Mouse (Mus musculus) left cerebral cortex, adult 18-20 months (tissue): ENCODE measurements around the gene Atp1b2. TPM values are rescaled to one million over a fixed set of nuclear protein-coding genes. Genes with fewer than 3 reads are reported as not detected.

Source experiments
- DNase-seq, 2 experiments: peaks; one replicate each; pipeline ENCODE4 v3.0.0; 2021 to 2022; ENCODE audit warnings: low spot score in 2 of 2, mixed read lengths in 1 of 2
- total RNA-seq, 2 experiments: library from RNA; stranded (reverse); gene quantifications; 2 replicates each; pipeline ENCODE4 v1.2.3; 2021

Gene Atp1b2
- total RNA-seq, 2 experiments from 2014 or later: 392 to 424 TPM

GRCm38 (mm10) chr11:69609416-69609815 lies 3.7 kb upstream of the Atp1b2 start:
- DNase-seq: no peak

DNA sequence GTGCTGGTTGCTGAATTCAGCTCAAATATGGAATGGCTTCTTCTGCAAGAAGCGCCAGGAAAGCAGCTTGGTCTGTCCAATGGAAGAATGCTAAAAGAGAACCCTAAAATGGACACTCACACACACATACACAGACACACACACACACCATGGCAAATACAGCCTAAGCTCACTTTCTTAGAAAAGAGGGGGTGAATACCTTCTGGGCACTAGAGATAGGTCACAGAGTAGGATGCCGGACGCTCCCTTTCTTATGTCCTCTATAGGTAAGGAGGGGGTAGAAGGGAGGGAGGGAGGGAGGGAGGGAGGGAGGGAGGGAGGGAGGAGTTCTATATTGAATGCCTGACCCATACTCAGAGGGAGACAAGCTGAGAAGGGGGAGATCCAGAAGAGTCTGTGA lies 2.8 kb upstream of the Atp1b2 start:
- DNase-seq: no peak

GRCm38 (mm10) chr11:69606832-69607231 lies 1.1 kb upstream of the Atp1b2 start:
- DNase-seq: no peak

DNA sequence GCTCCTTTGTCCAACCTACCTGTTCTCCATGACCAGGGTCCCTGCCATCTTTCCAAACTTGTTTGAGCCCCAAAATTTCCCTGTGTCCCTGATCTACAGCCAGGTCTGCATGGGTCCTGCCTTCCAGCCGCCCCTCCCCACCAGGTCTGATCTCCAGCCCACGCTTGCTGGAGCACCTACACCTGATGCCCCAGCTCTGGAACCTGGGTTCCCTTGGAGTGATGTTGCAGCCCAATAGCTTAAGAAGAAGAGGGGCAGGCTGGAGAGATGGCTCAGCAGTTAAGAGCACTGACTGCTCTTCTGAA lies 701 bp upstream of the Atp1b2 start:
- DNase-seq: no peak

DNA sequence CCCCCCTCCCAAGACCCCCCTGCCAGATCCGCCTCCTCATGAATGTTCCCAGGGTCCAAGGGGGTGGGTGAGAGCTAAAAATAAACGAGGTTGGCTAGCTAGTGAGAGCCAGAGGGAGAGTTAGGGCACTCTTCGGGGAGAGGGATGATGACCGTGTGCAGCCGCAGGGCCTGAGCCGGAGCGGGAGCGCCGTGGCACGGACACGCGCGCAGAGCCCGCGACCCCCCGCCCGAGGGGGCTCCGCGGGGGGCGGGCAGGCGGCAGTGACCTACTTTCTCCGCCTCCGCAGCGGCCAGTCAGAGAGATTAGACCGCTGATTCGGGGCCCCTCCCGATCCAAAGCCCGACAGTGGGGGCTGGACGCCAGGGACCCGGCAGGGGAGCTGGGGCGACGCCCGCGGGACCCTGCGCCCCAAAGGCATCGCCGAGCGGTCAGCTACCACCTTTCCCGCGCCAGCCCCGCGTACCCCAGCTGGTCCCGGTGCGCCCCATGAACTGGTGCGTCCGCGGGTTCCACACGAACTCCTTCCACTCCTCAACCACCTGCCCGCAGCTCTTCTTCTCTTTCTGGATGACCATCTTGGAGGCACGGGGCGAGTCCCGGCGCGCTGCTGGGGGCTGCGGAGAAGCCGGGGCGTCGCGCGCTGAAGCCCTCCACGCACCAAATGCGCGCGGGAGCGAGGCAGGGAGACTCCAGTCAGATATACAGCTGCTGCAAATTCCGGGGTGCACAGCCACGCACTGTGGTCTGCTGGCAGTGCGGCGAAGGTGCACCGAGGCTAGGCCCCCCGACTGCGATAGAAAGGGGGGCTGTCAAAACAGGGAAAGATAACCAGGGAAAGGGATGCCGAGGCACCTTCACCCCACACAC lies 712 bp downstream of the Atp1b2 start:
- peak in 1 of 2 experiments; percentile 39 for DNase-seq

- no peak for DNase-seq
Observed at GRCm38 (mm10) chr11:69604347-69604746, 1.4 kb downstream of the Atp1b2 start.

DNA sequence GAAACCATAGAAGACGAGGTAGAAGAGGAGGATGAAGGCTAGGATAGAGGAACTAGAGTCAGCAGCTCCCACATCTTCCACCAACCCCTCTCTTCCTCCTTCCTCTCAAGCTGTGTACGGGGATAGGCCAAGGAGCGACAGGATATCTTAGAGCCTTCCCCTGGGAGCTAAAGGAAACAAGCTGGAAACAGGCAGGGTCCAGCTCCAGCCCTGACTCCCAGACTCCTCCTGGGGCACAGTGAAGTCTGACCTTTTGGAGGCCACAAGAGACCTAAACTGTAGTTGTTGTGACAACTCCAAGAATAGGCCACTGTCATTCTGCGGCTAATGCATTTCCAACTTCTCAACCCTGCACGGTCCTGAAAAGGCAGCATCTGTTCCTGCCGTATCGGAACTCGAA lies 2.2 kb downstream of the Atp1b2 start:
- no peak for DNase-seq

- no peak for DNase-seq
Observed at GRCm38 (mm10) chr11:69601768-69602167, 4.0 kb downstream of the Atp1b2 start.

DNA sequence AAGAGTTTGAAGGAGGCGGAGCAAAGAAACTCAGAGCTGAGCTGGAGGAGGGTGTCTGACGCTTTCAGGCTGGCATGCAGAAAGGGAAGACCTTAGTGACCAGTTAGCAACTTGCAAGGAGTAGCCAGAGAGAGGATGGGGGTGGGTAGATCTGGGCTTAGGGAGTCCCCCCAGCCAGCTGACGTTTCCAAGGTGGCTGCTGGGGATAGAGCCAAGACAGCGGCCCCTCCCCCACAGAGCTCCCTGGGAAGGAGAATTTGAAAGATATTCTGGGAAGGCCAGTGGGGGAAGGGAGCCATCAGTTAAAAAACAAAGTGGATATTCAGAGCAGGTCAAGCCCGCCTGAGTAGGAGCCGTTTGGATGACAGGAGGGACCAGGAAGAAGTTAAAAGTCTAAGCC lies 5.6 kb downstream of the Atp1b2 start:
- DNase-seq: peak; percentile 52

DNA sequence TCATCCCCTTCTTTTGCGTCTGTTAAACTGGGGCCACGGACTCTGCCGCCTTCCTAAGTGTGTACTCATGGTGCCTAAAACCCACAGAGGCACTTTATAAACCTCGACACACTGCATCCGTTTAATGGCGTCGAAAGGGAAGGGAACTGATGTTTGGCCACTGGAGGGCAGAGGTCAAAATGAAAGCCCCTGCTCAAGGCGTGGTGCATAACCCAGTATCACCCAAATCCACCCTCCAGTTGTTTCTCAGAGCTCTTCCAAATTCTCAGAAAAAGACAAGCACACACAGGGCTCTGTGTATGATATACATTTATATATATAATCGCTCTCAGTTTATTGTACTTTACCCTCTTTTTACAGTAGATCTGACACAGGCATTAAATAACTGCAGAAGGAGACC lies 6.3 kb downstream of the Atp1b2 start:
- DNase-seq: no peak

- DNase-seq: no peak
Observed at GRCm38 (mm10) chr11:69594853-69595252, 10.9 kb downstream of the Atp1b2 start.

DNA sequence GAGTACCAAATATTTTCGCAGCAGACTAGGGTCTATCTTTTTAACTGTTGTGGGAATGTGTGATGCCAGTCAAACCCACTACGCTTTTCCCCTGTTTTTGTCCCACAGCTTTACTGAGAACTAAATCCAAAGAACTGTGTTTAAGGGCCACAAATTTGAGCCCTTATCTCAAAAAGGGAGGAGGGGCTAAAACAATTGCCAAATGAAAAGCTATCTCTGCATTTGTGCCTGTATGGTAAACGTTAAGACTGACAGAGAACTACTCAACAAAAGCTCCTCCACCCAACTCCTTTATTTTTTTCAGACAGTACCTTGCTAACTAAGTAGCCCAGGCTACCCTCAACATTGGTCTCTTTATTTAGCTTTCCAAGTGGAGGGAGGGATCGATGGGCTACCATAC lies 12.9 kb downstream of the Atp1b2 start:
- DNase-seq: no peak

DNA sequence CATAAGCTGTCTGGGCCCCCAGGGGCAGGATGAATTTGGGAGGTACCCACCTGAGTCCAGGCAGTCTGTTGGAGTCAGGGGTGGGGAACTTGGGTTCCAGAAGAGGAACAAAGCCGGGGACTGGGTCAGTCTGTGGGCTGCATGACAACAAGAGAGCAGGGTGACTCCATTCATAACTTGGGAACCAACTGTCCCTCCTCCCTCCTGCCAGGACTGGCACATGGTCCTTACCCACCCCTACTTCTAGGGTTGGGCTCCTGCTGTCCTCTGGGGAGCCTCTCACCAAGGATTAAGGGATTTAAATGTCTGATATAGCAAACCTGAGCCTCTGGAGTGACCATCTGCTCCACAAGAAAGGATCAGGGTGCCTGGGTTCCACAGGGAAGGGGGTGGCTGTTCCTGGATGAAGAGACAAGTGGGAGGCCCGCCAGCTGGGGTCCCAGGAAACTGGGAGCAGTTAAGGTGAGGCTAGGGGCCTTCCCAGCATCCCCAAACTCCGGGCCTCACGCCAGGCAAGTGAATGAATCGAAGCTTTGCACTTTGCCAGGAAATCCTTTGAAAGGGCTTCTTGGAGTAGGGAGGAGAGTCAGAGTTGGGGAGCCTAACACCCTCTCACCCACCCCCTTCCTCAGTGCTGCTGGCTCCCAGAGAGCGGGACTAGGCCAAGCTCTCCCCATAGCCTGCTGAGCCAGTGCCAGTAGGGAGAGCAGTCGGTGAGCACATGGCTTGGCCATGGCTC lies 13.7 kb downstream of the Atp1b2 start:
- DNase-seq: peak; percentile 36 to 56

DNA sequence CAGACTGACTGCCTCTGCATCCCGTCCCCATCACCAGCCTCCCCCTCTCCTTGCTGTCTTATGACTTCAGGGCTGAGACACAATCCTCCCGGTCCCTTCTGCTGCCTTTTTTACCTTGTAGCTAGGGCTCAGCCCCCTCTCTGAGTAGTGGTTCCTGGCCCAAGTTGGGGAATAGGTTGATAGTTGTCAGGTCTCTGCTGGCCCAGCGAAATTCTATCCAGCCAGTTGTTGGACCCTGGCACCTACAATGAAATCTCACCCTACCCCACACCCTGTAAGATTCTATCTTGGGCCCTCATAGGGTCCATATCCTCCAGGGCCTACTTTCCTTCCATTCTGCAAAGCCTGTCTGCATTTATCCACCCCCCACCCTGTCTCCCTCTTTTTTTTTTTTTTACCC lies 14.3 kb downstream of the Atp1b2 start:
- no peak for DNase-seq

DNA sequence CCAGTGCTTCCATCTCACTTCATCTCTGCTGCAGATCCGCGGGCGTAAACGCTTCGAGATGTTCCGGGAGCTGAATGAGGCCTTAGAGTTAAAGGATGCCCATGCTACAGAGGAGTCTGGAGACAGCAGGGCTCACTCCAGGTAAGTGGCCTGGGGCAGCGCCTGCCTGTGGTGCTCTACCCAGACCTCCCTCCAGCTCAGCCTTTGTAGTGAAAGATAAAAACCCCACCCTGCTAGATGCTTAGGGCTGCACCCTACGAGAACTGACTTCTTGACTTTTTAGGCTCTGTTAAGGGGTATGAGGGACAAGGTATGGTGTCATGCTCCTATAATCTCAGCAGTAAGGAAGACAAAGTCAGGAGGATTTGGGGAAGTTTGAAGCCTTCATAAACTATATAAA lies 15.1 kb downstream of the Atp1b2 start:
- DNase-seq: no peak

- DNase-seq: no peak
Observed at GRCm38 (mm10) chr11:69589207-69589834, 16.4 kb downstream of the Atp1b2 start.

- DNase-seq: no peak
Observed at GRCm38 (mm10) chr11:69585718-69586325, 19.9 kb downstream of the Atp1b2 start.

- no peak for DNase-seq
Observed at GRCm38 (mm10) chr11:69584937-69585336, 20.8 kb downstream of the Atp1b2 start.

- DNase-seq: no peak
Observed at GRCm38 (mm10) chr11:69584008-69584407, 21.7 kb downstream of the Atp1b2 start.

DNA sequence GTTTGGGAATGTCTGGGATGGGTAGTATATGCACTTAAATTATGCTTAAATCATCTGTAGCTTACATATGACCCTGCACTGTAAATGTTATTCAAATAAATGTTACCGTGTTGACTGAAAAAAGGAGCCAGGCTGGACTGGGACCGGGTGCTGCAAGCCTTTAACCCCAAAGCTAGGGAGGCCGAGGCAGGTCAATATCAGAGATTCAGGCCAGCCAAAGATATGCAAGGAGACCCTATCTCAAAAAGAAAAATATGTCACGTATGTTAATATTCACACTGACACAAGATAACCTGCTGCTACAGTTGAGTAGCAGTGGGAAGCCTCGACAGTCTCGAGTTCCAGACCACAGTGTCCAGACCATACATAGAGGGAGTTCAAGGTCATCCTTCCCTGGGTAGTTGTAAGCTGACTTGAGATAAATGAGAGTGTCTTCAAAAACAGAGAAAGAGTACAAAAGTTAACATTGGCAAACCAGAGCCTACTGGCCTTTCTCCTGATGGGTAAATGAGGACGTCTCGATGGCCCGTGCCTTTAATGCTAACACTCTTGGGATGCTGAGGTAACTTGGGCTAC lies 23.4 kb downstream of the Atp1b2 start:
- no peak for DNase-seq

DNA sequence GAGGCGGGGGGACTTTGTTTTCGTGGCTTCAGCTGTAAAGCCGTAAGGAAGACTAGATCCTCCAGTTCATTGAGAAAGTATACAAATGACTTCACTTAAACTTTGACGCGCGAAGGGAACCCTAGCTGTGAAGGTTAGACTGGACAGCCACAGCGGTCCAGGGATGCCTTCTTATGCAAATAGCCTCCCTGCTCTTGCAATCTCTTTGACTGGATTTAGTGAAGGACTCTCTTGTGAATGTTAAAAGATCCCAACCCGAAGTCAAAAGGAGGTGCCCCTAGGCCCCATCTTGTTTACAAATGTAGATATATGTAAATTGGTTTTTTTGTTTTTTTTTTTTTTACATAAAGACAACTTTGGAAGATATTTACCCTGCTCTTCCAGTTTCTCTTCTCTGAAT lies 23.9 kb downstream of the Atp1b2 start:
- no peak for DNase-seq
